ENCODE assay signal across 24 mouse cellular contexts in the genomic region with DNA sequence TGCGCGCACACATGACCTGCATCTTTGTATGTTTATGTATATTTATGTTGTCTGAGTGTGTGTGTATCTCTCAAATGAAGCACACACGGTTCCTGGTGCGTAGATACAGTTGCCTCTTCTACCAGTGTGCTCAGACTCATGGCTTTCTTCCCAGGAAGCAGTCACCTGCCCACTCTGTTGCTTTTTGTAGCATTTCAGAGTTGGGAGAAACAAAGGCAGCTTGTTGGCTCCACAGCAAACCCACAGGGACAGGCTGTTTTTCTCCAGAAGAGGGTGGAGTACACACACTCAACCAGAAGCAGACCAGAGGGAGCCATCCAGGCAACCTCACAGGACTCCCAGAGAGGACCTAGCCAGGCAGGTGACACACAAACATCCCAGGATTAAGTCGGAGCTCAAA. TPM values are rescaled to one million over a fixed set of nuclear protein-coding genes. Genes with fewer than 3 reads are reported as not detected.
DNase-seq lines count a peak whose midpoint lies in the region; ATAC-seq lines count a peak whose summit lies in the region.
"Had no signal": no experiment of that assay in that cellular context is flagged by ENCODE, and none has a peak within 500 bp of the region (broad histone marks: within the 10 kb centered on the region; RNA-seq: fewer than 3 reads in every experiment).

No protein-coding gene starts in this region.

- no peak for DNase-seq in heart, postnatal 10 days
- peak; percentile 63 for DNase-seq in right cerebral cortex, adult 18-20 months
- DNase-seq in right cerebral cortex, postnatal 14 days, result no peak
- peak; percentile 79 for DNase-seq in layer of hippocampus, adult 9-11 months
- DNase-seq in right cerebral cortex, postnatal 36 days (ENCODE audit: low spot score in 2 of 2), result peak; percentile 48 to 63
- no peak for DNase-seq in spleen, adult 18-20 months
- no peak for DNase-seq in gastrocnemius, postnatal 14 days
- DNase-seq: adrenal gland, adult 2 months; cerebellum, adult 8-10 months; gastrocnemius, postnatal 10 days; kidney, adult 2 months; kidney, postnatal 36 days; thymus, postnatal 25 days had no signal

- H3K9ac ChIP-seq in heart, embryonic 12.5 days, result no peak overlapping the region
- H3K9ac ChIP-seq: embryonic facial prominence, embryonic 13.5 days; forebrain, embryonic 12.5 days; limb, embryonic 13.5 days; liver, embryonic 15.5 days; midbrain, embryonic 12.5 days had no signal

- intact Hi-C loops in heart, postnatal 10 days (cut with DNase I), result no loop called here
- intact Hi-C loops in gastrocnemius, postnatal 14 days (cut with DNase I; ENCODE audit: low total_unique reads), result no loop called here

- no peaks in the 10 kb centered on the region for H3K27me3 ChIP-seq in heart, embryonic 12.5 days (replicated peaks)
- H3K27me3 ChIP-seq: embryonic facial prominence, embryonic 13.5 days; forebrain, embryonic 12.5 days; limb, embryonic 13.5 days; liver, embryonic 15.5 days; midbrain, embryonic 12.5 days had no signal

- H3K36me3 ChIP-seq in heart, embryonic 12.5 days, result peaks cover 5% of the 10 kb centered on the region; the same call in 1 of the 2 replicates
- H3K36me3 ChIP-seq: embryonic facial prominence, embryonic 13.5 days; G1E; limb, embryonic 13.5 days; liver, embryonic 15.5 days had no signal

- no peak for ATAC-seq in heart, embryonic 12.5 days (ENCODE audit: insufficient number of reproducible peaks, low FRiP score)

- no peaks in the 10 kb centered on the region for H3K9me3 ChIP-seq in heart, embryonic 12.5 days (replicated peaks)
- H3K9me3 ChIP-seq: embryonic facial prominence, embryonic 13.5 days; forebrain, embryonic 12.5 days; G1E; limb, embryonic 13.5 days; liver, embryonic 15.5 days; midbrain, embryonic 12.5 days had no signal

- no peak overlapping the region for H3K4me3 ChIP-seq in heart, embryonic 12.5 days
- H3K4me3 ChIP-seq: embryonic facial prominence, embryonic 13.5 days; forebrain, embryonic 12.5 days; limb, embryonic 13.5 days; liver, embryonic 15.5 days; midbrain, embryonic 12.5 days; myocyte had no signal

- peaks cover 27% of the 10 kb centered on the region for H3K4me1 ChIP-seq in heart, embryonic 12.5 days (replicated peaks)
- H3K4me1 ChIP-seq: liver, embryonic 15.5 days had no signal

- WGBS in heart, embryonic 12.5 days, result 88% methylated on average over 5 of the region's 5 CpGs

- no peak overlapping the region for H3K4me2 ChIP-seq in heart, embryonic 12.5 days
- H3K4me2 ChIP-seq: embryonic facial prominence, embryonic 13.5 days; forebrain, embryonic 12.5 days; limb, embryonic 13.5 days; liver, embryonic 15.5 days; midbrain, embryonic 12.5 days had no signal

- 0 out of 2 replicates have a peak overlapping the region, but pooled peaks have one; percentile 19 for H3K27ac ChIP-seq in heart, embryonic 12.5 days (ENCODE audit: poor library complexity, severe bottlenecking)
- H3K27ac ChIP-seq: hindbrain, postnatal 0 days; limb, embryonic 13.5 days; liver, embryonic 15.5 days; midbrain, embryonic 12.5 days had no signal

RNA-seq across cellular contexts. Expression of gene Tigit, which starts 38.0 kb away (rescaled TPM):
- not detected in 2 replicates for polyA plus RNA-seq in heart, embryonic 12.5 days (2016; fragmentation: Nextera tagmentation; extraction: Ambion mirVana)
- not detected for total RNA-seq in heart, postnatal 10 days (2021)
- not detected for total RNA-seq in gastrocnemius, postnatal 14 days (2021)
- total RNA-seq: G1E; gastrocnemius, postnatal 10 days; hindbrain, postnatal 0 days had no signal
- polyA plus RNA-seq: cortical plate, adult 2 months; embryonic facial prominence, embryonic 13.5 days; forebrain, embryonic 12.5 days; G1E; limb, embryonic 13.5 days; liver, embryonic 15.5 days; stomach, embryonic 14.5 days had no signal

Comparison
In these comparisons a context has a peak if more than half of its experiments do, and no peak if none do; other contexts are left out.
1. DNase-seq: peak in right cerebral cortex, adult 18-20 months (single experiment), layer of hippocampus, adult 9-11 months (single experiment) and right cerebral cortex, postnatal 36 days (2 of 2); none in heart, postnatal 10 days (0 of 2), right cerebral cortex, postnatal 14 days (single experiment), spleen, adult 18-20 months (0 of 2) and gastrocnemius, postnatal 14 days (single experiment).